Mouse (Mus musculus): ENCODE data around the gene Tmed6. TPM values are rescaled to one million over a fixed set of nuclear protein-coding genes. Genes with fewer than 3 reads are reported as not detected.
"Not testable (repeated sequence)": the region's sequence is repeated elsewhere in the genome, so short reads cannot be mapped to it uniquely, and the experiment has no call there.

Gene Tmed6
- polyA plus RNA-seq, 2 experiments from 2014 or later: not detected

- no peak for ATAC-seq
These were observed 8.3 kb upstream of the Tmed6 start for GRCm38 (mm10) chr8:107073706-107074105.

GRCm38 (mm10) chr8:107062613-107063012 is 2.8 kb downstream of the Tmed6 start:
- no peak for ATAC-seq

GRCm38 (mm10) chr8:107056973-107057369 is 8.5 kb downstream of the Tmed6 start:
- no peak for ATAC-seq

- peak; percentile 98 for ATAC-seq
These were observed 9.1 kb downstream of the Tmed6 start, which contains the start of the genes Cog8 and Nip7 for GRCm38 (mm10) chr8:107056076-107056972. Gene Cog8 (minus strand): TSS chr8:107056689. Gene Nip7 (plus strand): TSS chr8:107056877.

- no peak for ATAC-seq
These were observed 13.4 kb downstream of the Tmed6 start for GRCm38 (mm10) chr8:107052046-107052445.

GRCm38 (mm10) chr8:107049480-107049879 is 16.0 kb downstream of the Tmed6 start:
- ATAC-seq: no peak

GRCm38 (mm10) chr8:107048061-107048941 is 17.1 kb downstream of the Tmed6 start, which contains the start of gene Pdf:
Gene Pdf (minus strand): TSS chr8:107048614.
- ATAC-seq: peak; percentile 78

GRCm38 (mm10) chr8:107046976-107047375 is 18.5 kb downstream of the Tmed6 start:
- ATAC-seq: no peak

GRCm38 (mm10) chr8:107045478-107045877 is 20.0 kb downstream of the Tmed6 start:
- ATAC-seq: no peak

- ATAC-seq: no peak
These were observed 24.8 kb downstream of the Tmed6 start for GRCm38 (mm10) chr8:107040632-107041031.

GRCm38 (mm10) chr8:107036626-107037025 is 28.8 kb downstream of the Tmed6 start:
- no peak for ATAC-seq

- no peak for ATAC-seq
These were observed 29.8 kb downstream of the Tmed6 start for GRCm38 (mm10) chr8:107035641-107036040.

- ATAC-seq: not testable (repeated sequence)
These were observed 31.8 kb downstream of the Tmed6 start for GRCm38 (mm10) chr8:107033609-107034008.

GRCm38 (mm10) chr8:107031577-107032090 is 33.8 kb downstream of the Tmed6 start:
- peak; percentile 52 for ATAC-seq

GRCm38 (mm10) chr8:107030650-107031576 is 34.5 kb downstream of the Tmed6 start, which contains the start of gene Vps4a:
Gene Vps4a (plus strand): TSS chr8:107031222.
- ATAC-seq: peak; percentile 92

- no peak for ATAC-seq
These were observed 35.4 kb downstream of the Tmed6 start for GRCm38 (mm10) chr8:107030058-107030457.

- ATAC-seq: no peak
These were observed 36.1 kb downstream of the Tmed6 start for GRCm38 (mm10) chr8:107029310-107029709.

- no peak for ATAC-seq
These were observed 42.0 kb downstream of the Tmed6 start for GRCm38 (mm10) chr8:107023479-107023878.

GRCm38 (mm10) chr8:107014915-107015314 is 50.5 kb downstream of the Tmed6 start:
- ATAC-seq: no peak

- ATAC-seq: no peak
These were observed 52.8 kb downstream of the Tmed6 start for GRCm38 (mm10) chr8:107012666-107013065.
